14 mouse cellular contexts compared by ENCODE assay signal in genomic region chr1:39327546-39327945, GRCm38 (mm10).
"Had no signal": no experiment of that assay in that cellular context is flagged by ENCODE, and none has a peak within 500 bp of the region (broad histone marks: within the 10 kb centered on the region; RNA-seq: fewer than 3 reads in every experiment).

No protein-coding gene starts in this region.

- DNase-seq: kidney, adult 8-10 months; kidney, postnatal 25 days; layer of hippocampus, adult 9-11 months; layer of hippocampus, postnatal 36 days; left cerebral cortex, postnatal 4 days; lung, embryonic 14.5 days; lung, postnatal 10 days; midbrain, embryonic 14.5 days; thymus, adult 2 months; thymus, postnatal 25 days had no signal

- H3K9ac ChIP-seq: liver, embryonic 12.5 days; lung, embryonic 14.5 days; stomach, embryonic 15.5 days had no signal

- ATAC-seq: intestine, postnatal 0 days; liver, embryonic 12.5 days had no signal

- H3K27me3 ChIP-seq: liver, embryonic 12.5 days; stomach, embryonic 15.5 days had no signal

- H3K4me2 ChIP-seq: liver, embryonic 12.5 days; lung, embryonic 14.5 days; stomach, embryonic 15.5 days had no signal

- H3K27ac ChIP-seq: liver, embryonic 12.5 days; midbrain, embryonic 10.5 days; stomach, embryonic 15.5 days had no signal

- H3K9me3 ChIP-seq: liver, embryonic 12.5 days; midbrain, embryonic 10.5 days; stomach, embryonic 15.5 days had no signal

- H3K4me3 ChIP-seq: liver, embryonic 12.5 days; midbrain, embryonic 10.5 days; stomach, embryonic 15.5 days had no signal

- H3K4me1 ChIP-seq: liver, embryonic 12.5 days; midbrain, embryonic 10.5 days; stomach, embryonic 15.5 days had no signal

- H3K36me3 ChIP-seq: liver, embryonic 12.5 days; midbrain, embryonic 10.5 days; stomach, embryonic 15.5 days had no signal
